Mouse (Mus musculus): Measurements from ENCODE around the gene Col4a1. TPM values are rescaled to one million over a fixed set of nuclear protein-coding genes. Genes with fewer than 3 reads are reported as not detected.

Col4a1 gene
- polyA plus RNA-seq, 1 experiment from 2014 or later: 154 TPM

GRCm38 (mm10) chr8:11256405-11256804 lies 56.2 kb downstream of the Col4a1 start:
- 77% methylated on average over 7 of the region's 7 CpGs for WGBS
- Histone ChIP-seq H3K4me1 (peaks cover 6% of the 10 kb centered on the region; the same call in 1 of the 2 replicates), H3K27ac (no peak overlapping the region), H3K9me3 (no peaks in the 10 kb centered on the region), H3K36me3 (no peaks in the 10 kb centered on the region), H3K27me3 (replicated peaks) (no peaks in the 10 kb centered on the region), H3K4me3 (no peak overlapping the region), H3K4me2 (replicated peaks) (no peak overlapping the region), H3K9ac (no peak overlapping the region)
- no peak for ATAC-seq (ENCODE audit: low FRiP score, low read depth)

GRCm38 (mm10) chr8:11255680-11256079 lies 56.9 kb downstream of the Col4a1 start:
- Histone ChIP-seq H3K9ac (no peak overlapping the region), H3K36me3 (no peaks in the 10 kb centered on the region), H3K9me3 (no peaks in the 10 kb centered on the region), H3K4me3 (no peak overlapping the region), H3K27ac (no peak overlapping the region), H3K4me2 (replicated peaks) (no peak overlapping the region), H3K27me3 (replicated peaks) (no peaks in the 10 kb centered on the region), H3K4me1 (peaks cover 6% of the 10 kb centered on the region; the same call in 1 of the 2 replicates)
- no peak for ATAC-seq (ENCODE audit: low FRiP score, low read depth)
- 83% methylated on average over 7 of the region's 7 CpGs for WGBS

- H3K9me3 ChIP-seq: no peaks in the 10 kb centered on the region
- WGBS: 88% methylated on average over 10 of the region's 10 CpGs
- H3K27me3 ChIP-seq (replicated peaks): no peaks in the 10 kb centered on the region
- H3K36me3 ChIP-seq: no peaks in the 10 kb centered on the region
- H3K27ac ChIP-seq: no peak overlapping the region
- ATAC-seq (ENCODE audit: low FRiP score, low read depth): no peak
- no peak overlapping the region for H3K9ac ChIP-seq
- H3K4me3 ChIP-seq: no peak overlapping the region
- no peak overlapping the region for H3K4me2 ChIP-seq (replicated peaks)
- H3K4me1 ChIP-seq: peaks cover 4% of the 10 kb centered on the region; the same call in 1 of the 2 replicates
Observed at GRCm38 (mm10) chr8:11254914-11255530, 57.6 kb downstream of the Col4a1 start.

GRCm38 (mm10) chr8:11254510-11254909 lies 58.1 kb downstream of the Col4a1 start:
- H3K27me3 ChIP-seq (replicated peaks): no peaks in the 10 kb centered on the region
- ATAC-seq (ENCODE audit: low FRiP score, low read depth): no peak
- no peak overlapping the region for H3K9ac ChIP-seq
- H3K36me3 ChIP-seq: no peaks in the 10 kb centered on the region
- no peaks in the 10 kb centered on the region for H3K4me1 ChIP-seq
- WGBS: 69% methylated on average over 2 of the region's 2 CpGs
- H3K4me2 ChIP-seq (replicated peaks): no peak overlapping the region
- no peak overlapping the region for H3K27ac ChIP-seq
- no peak overlapping the region for H3K4me3 ChIP-seq
- no peaks in the 10 kb centered on the region for H3K9me3 ChIP-seq

GRCm38 (mm10) chr8:11253556-11253955 lies 59.1 kb downstream of the Col4a1 start:
- Histone ChIP-seq H3K27ac (no peak overlapping the region), H3K36me3 (no peaks in the 10 kb centered on the region), H3K27me3 (replicated peaks) (no peaks in the 10 kb centered on the region), H3K9ac (no peak overlapping the region), H3K9me3 (no peaks in the 10 kb centered on the region), H3K4me2 (replicated peaks) (no peak overlapping the region), H3K4me1 (no peaks in the 10 kb centered on the region), H3K4me3 (no peak overlapping the region)
- 73% methylated on average over 1 of the region's 1 CpGs for WGBS
- ATAC-seq (ENCODE audit: low FRiP score, low read depth): no peak

GRCm38 (mm10) chr8:11253041-11253440 lies 59.6 kb downstream of the Col4a1 start:
- no peak for ATAC-seq (ENCODE audit: low FRiP score, low read depth)
- H3K9me3 ChIP-seq: no peaks in the 10 kb centered on the region
- H3K36me3 ChIP-seq: no peaks in the 10 kb centered on the region
- WGBS: 90% methylated on average over 10 of the region's 10 CpGs
- H3K4me3 ChIP-seq: no peak overlapping the region
- no peaks in the 10 kb centered on the region for H3K27me3 ChIP-seq (replicated peaks)
- H3K4me1 ChIP-seq: no peaks in the 10 kb centered on the region
- H3K9ac ChIP-seq: no peak overlapping the region
- H3K27ac ChIP-seq: no peak overlapping the region
- no peak overlapping the region for H3K4me2 ChIP-seq (replicated peaks)

- H3K9ac ChIP-seq: no peak overlapping the region
- no peaks in the 10 kb centered on the region for H3K4me1 ChIP-seq
- no peaks in the 10 kb centered on the region for H3K27me3 ChIP-seq (replicated peaks)
- no peak overlapping the region for H3K4me2 ChIP-seq (replicated peaks)
- 76% methylated on average over 7 of the region's 7 CpGs for WGBS
- no peak overlapping the region for H3K27ac ChIP-seq
- no peaks in the 10 kb centered on the region for H3K36me3 ChIP-seq
- no peak overlapping the region for H3K4me3 ChIP-seq
- no peaks in the 10 kb centered on the region for H3K9me3 ChIP-seq
- ATAC-seq (ENCODE audit: low FRiP score, low read depth): no peak
Observed at GRCm38 (mm10) chr8:11252235-11252774, 60.3 kb downstream of the Col4a1 start.

GRCm38 (mm10) chr8:11250149-11250548 lies 62.5 kb downstream of the Col4a1 start:
- Histone ChIP-seq H3K36me3 (no peaks in the 10 kb centered on the region), H3K27ac (no peak overlapping the region), H3K27me3 (replicated peaks) (no peaks in the 10 kb centered on the region), H3K4me1 (no peaks in the 10 kb centered on the region), H3K4me3 (no peak overlapping the region), H3K9me3 (no peaks in the 10 kb centered on the region), H3K9ac (no peak overlapping the region), H3K4me2 (replicated peaks) (no peak overlapping the region)
- WGBS: 85% methylated on average over 8 of the region's 8 CpGs
- no peak for ATAC-seq (ENCODE audit: low FRiP score, low read depth)

GRCm38 (mm10) chr8:11249541-11250058 lies 63.0 kb downstream of the Col4a1 start:
- H3K27ac ChIP-seq: no peak overlapping the region
- no peak overlapping the region for H3K4me3 ChIP-seq
- no peaks in the 10 kb centered on the region for H3K4me1 ChIP-seq
- H3K9me3 ChIP-seq: no peaks in the 10 kb centered on the region
- 88% methylated on average over 7 of the region's 7 CpGs for WGBS
- no peak overlapping the region for H3K4me2 ChIP-seq (replicated peaks)
- no peak for ATAC-seq (ENCODE audit: low FRiP score, low read depth)
- no peak overlapping the region for H3K9ac ChIP-seq
- no peaks in the 10 kb centered on the region for H3K36me3 ChIP-seq
- H3K27me3 ChIP-seq (replicated peaks): no peaks in the 10 kb centered on the region

- H3K4me2 ChIP-seq (replicated peaks): no peak overlapping the region
- no peaks in the 10 kb centered on the region for H3K9me3 ChIP-seq
- 51% methylated on average over 7 of the region's 7 CpGs for WGBS
- H3K4me3 ChIP-seq: no peak overlapping the region
- ATAC-seq (ENCODE audit: low FRiP score, low read depth): no peak
- no peak overlapping the region for H3K9ac ChIP-seq
- H3K4me1 ChIP-seq: no peaks in the 10 kb centered on the region
- no peak overlapping the region for H3K27ac ChIP-seq
- no peaks in the 10 kb centered on the region for H3K27me3 ChIP-seq (replicated peaks)
- no peaks in the 10 kb centered on the region for H3K36me3 ChIP-seq
Observed at GRCm38 (mm10) chr8:11248712-11249111, 63.9 kb downstream of the Col4a1 start.

GRCm38 (mm10) chr8:11241488-11241887 lies 71.1 kb downstream of the Col4a1 start:
- Histone ChIP-seq H3K36me3 (peaks cover 7% of the 10 kb centered on the region; the same call in 1 of the 2 replicates), H3K4me1 (no peaks in the 10 kb centered on the region), H3K9me3 (no peaks in the 10 kb centered on the region), H3K27me3 (replicated peaks) (no peaks in the 10 kb centered on the region), H3K4me2 (replicated peaks) (no peak overlapping the region), H3K4me3 (no peak overlapping the region), H3K27ac (no peak overlapping the region), H3K9ac (no peak overlapping the region)
- WGBS: 81% methylated on average over 2 of the region's 2 CpGs
- ATAC-seq (ENCODE audit: low FRiP score, low read depth): no peak

GRCm38 (mm10) chr8:11234879-11235210 lies 77.8 kb downstream of the Col4a1 start:
- Histone ChIP-seq H3K9ac (no peak overlapping the region), H3K4me2 (replicated peaks) (no peak overlapping the region), H3K27ac (no peak overlapping the region), H3K27me3 (replicated peaks) (no peaks in the 10 kb centered on the region), H3K4me1 (no peaks in the 10 kb centered on the region), H3K9me3 (no peaks in the 10 kb centered on the region), H3K36me3 (no peaks in the 10 kb centered on the region; the same call in 1 of the 2 replicates), H3K4me3 (no peak overlapping the region)
- 47% methylated on average over 6 of the region's 6 CpGs for WGBS
- no peak for ATAC-seq (ENCODE audit: low FRiP score, low read depth)

Data from neural tube, embryonic 12.5 days (tissue).